Mouse (Mus musculus) thymus, adult 18-20 months (tissue): ENCODE results near the gene Pygo2.

Experiments
- DNase-seq, 2 experiments: peaks; one replicate each; pipeline ENCODE4 v3.0.0; 2022; ENCODE audit warnings: mixed read lengths in 2 of 2

The Pygo2 gene

GRCm38 (mm10) chr3:89458372-89458964 lies 28.5 kb downstream of the Pygo2 start:
- DNase-seq = peak in 1 of 2 experiments; percentile 31

- DNase-seq = peak; percentile 76 to 82
Measured at GRCm38 (mm10) chr3:89458965-89459807, 29.2 kb downstream of the Pygo2 start.

- DNase-seq = no peak
Measured at GRCm38 (mm10) chr3:89468268-89468667, 38.3 kb downstream of the Pygo2 start.

GRCm38 (mm10) chr3:89472280-89472679 lies 42.3 kb downstream of the Pygo2 start:
- DNase-seq = no peak

GRCm38 (mm10) chr3:89473838-89474237 lies 43.8 kb downstream of the Pygo2 start:
- no peak for DNase-seq

- no peak for DNase-seq
Measured at GRCm38 (mm10) chr3:89479055-89479454, 49.0 kb downstream of the Pygo2 start.

GRCm38 (mm10) chr3:89481488-89481887 lies 51.5 kb downstream of the Pygo2 start:
- peak in 1 of 2 experiments; percentile 24 for DNase-seq

- DNase-seq = no peak
Measured at GRCm38 (mm10) chr3:89482249-89482648, 52.2 kb downstream of the Pygo2 start.
